9 mouse cellular contexts compared by ENCODE assay signal in the genomic region with DNA sequence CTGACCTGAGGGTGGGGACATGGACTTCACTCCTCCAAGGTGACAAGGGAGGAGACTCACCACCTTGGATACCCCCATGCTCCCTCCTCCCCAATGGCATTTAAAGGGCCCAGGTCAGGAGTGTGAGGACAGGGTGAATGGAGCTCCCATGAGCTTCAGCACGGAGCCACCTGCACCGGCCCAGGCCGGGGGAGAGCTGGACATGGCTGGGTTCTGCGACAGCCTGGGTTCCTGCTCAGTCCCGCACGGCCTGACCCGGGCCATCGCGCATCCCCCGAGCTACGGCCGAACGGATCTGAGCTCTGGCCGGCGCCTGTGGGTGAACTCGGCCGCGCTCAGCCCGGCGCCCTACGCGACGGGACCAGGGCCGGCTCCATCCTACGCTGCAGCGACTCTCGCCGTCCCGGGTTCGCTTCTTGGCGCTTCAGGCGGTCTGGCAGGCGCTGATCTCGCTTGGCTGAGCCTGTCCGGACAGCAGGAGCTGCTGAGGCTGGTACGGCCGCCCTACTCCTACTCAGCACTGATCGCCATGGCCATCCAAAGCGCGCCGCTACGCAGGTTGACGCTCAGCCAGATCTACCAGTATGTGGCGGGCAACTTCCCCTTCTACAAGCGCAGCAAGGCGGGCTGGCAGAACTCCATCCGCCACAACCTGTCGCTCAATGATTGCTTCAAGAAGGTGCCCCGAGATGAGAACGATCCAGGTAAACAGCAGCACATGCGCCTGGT. TPM values are rescaled to one million over a fixed set of nuclear protein-coding genes. Genes with fewer than 3 reads are reported as not detected.
DNase-seq lines count a peak whose midpoint lies in the region; ATAC-seq and TF ChIP-seq lines count a peak whose summit lies in the region.
"Had no signal": no experiment of that assay in that cellular context is flagged by ENCODE, and none has a peak within 500 bp of the region (broad histone marks: within the 10 kb centered on the region; RNA-seq: fewer than 3 reads in every experiment).

A gene (plus strand): TSS at position 72 of the 729 bp plus-strand sequence.

- 5% methylated on average over 51 of the region's 51 CpGs for WGBS in cerebellum, adult 2 months
- 2% methylated on average over 51 of the region's 51 CpGs for WGBS in midbrain, embryonic 16.5 days

- no peak within 1 kb of the TSS for H3K4me3 ChIP-seq in cerebellum, adult 2 months (replicated peaks; ENCODE audit: insufficient read depth, low read depth, low read length)
- peak within 1 kb of the TSS; percentile 35 for H3K4me3 ChIP-seq in midbrain, embryonic 16.5 days (ENCODE audit: low read depth, low read length)

- H3K27ac ChIP-seq in cerebellum, adult 2 months (ENCODE audit: insufficient read depth, low read length), result no peak within 1 kb of the TSS
- no peak within 1 kb of the TSS for H3K27ac ChIP-seq in midbrain, embryonic 16.5 days (ENCODE audit: low read length)

- no peak for TF ChIP-seq POLR2A in cerebellum, adult 2 months (IDR thresholded peaks at IDR 0.05; ENCODE audit: borderline replicate concordance, insufficient read depth, low read length)

- H3K9me3 ChIP-seq in midbrain, embryonic 16.5 days (replicated peaks; ENCODE audit: control insufficient read depth, low read length, poor library complexity, severe bottlenecking), result no peaks in the 10 kb centered on the region

- peak within 1 kb of the TSS; percentile 57 for H3K9ac ChIP-seq in midbrain, embryonic 16.5 days (ENCODE audit: low read depth, low read length)

- peak; percentile 77 to 89 for ATAC-seq in hematopoietic stem cell, adult 5-6 weeks (replicated peaks in 1 of 2; ENCODE audit: insufficient read depth in 1 of 2, low FRiP score in 2 of 2, low TSS enrichment in 1 of 2, low read depth in 1 of 2, poor library complexity in 2 of 2, severe bottlenecking in 2 of 2)
- ATAC-seq in midbrain, embryonic 16.5 days, result no peak

- H3K27me3 ChIP-seq in cerebellum, adult 2 months (ENCODE audit: control insufficient read depth, insufficient read depth, low read length), result no peaks in the 10 kb centered on the region; the same call in 1 of the 2 replicates
- H3K27me3 ChIP-seq in midbrain, embryonic 16.5 days (ENCODE audit: control insufficient read depth, insufficient read depth, low read depth, low read length), result peaks cover 42% of the 10 kb centered on the region

- no peak for TF ChIP-seq CTCF in cerebellum, adult 2 months (IDR thresholded peaks at IDR 0.05; ENCODE audit: borderline replicate concordance, insufficient read depth, low read depth, low read length)

- no peaks in the 10 kb centered on the region for H3K36me3 ChIP-seq in midbrain, embryonic 16.5 days (ENCODE audit: control insufficient read depth, insufficient read depth, low read length)

- H3K4me2 ChIP-seq in midbrain, embryonic 16.5 days (ENCODE audit: low read length), result peak within 1 kb of the TSS; percentile 56

- intact Hi-C loops in left cerebral cortex, postnatal 14 days (cut with DNase I), result no loop called here

- peak; percentile 15 to 16 for DNase-seq in cerebellum, adult 2 months
- DNase-seq in cerebellum, postnatal 4 days (ENCODE audit: low spot score in 2 of 2), result no peak
- peak; percentile 7 to 15 for DNase-seq in left cerebral cortex, postnatal 14 days (ENCODE audit: low spot score in 2 of 2)
- no peak for DNase-seq in left cerebral cortex, adult 11 months (ENCODE audit: low spot score)
- DNase-seq in spleen, postnatal 4 days (ENCODE audit: low spot score in 2 of 2), result no peak
- no peak for DNase-seq in spleen, postnatal 14 days (ENCODE audit: low spot score in 2 of 2)

- H3K4me1 ChIP-seq in cerebellum, adult 2 months (ENCODE audit: control insufficient read depth, insufficient read depth, low read length), result no peaks in the 10 kb centered on the region
- H3K4me1 ChIP-seq in midbrain, embryonic 16.5 days (ENCODE audit: control insufficient read depth, insufficient read depth, low read length), result peaks cover 8% of the 10 kb centered on the region; the same call in 1 of the 2 replicates

RNA-seq across cellular contexts. Expression of the gene that starts here (rescaled TPM):
- polyA plus RNA-seq in cerebellum, adult 2 months (2012; rRNA removed), result not detected in 2 replicates
- total RNA-seq in left cerebral cortex, postnatal 14 days (2021), result not detected
- not detected in 2 replicates for total RNA-seq in hematopoietic stem cell, adult 5-6 weeks (2017)
- polyA plus RNA-seq in midbrain, embryonic 16.5 days (2015; fragmentation: Nextera tagmentation; extraction: Ambion mirVana), result not detected in 2 replicates
- polyA plus RNA-seq: C2C12 had no signal

Comparison
In these comparisons a context has a peak if more than half of its experiments do, and no peak if none do; other contexts are left out.
1. Peak in DNase-seq in cerebellum, adult 2 months; RNA of the gene not detected or under 1 TPM.
2. Peak in DNase-seq in left cerebral cortex, postnatal 14 days; RNA of the gene not detected or under 1 TPM.
3. Peak in ATAC-seq in hematopoietic stem cell, adult 5-6 weeks; RNA of the gene not detected or under 1 TPM.